Mouse (Mus musculus): ENCODE data around the gene Cnpy2.
"Not testable (repeated sequence)": the region's sequence is repeated elsewhere in the genome, so short reads cannot be mapped to it uniquely, and the experiment has no call there.

Cnpy2 gene

GRCm38 (mm10) chr10:128322141-128323108 lies at the start of gene Cnpy2:
TSS of gene Cnpy2 (plus strand) at chr10:128322459.
- in situ Hi-C loops (cut with MboI, MseI): no loop called here

GRCm38 (mm10) chr10:128272819-128273439 lies 49.3 kb upstream of the Cnpy2 start:
- in situ Hi-C loops (cut with MboI, MseI): not testable (repeated sequence)

GRCm38 (mm10) chr10:128275374-128275773 lies 46.9 kb upstream of the Cnpy2 start:
- in situ Hi-C loops (cut with MboI, MseI): loop anchor here (5.0 kb wide), 1 partner anchor 77 kb away; no protein-coding TSS in a partner anchor

- in situ Hi-C loops (cut with MboI, MseI): loop anchor here (5.0 kb wide), 1 partner anchor 74 kb away; no protein-coding TSS in a partner anchor
Observed at GRCm38 (mm10) chr10:128278158-128278557, 44.1 kb upstream of the Cnpy2 start.

- in situ Hi-C loops (cut with MboI, MseI): no loop called here
Observed at GRCm38 (mm10) chr10:128280943-128281342, 41.3 kb upstream of the Cnpy2 start.

- in situ Hi-C loops (cut with MboI, MseI): no loop called here
Observed at GRCm38 (mm10) chr10:128281682-128282081, 40.6 kb upstream of the Cnpy2 start.

GRCm38 (mm10) chr10:128282886-128283450 lies 39.3 kb upstream of the Cnpy2 start:
- in situ Hi-C loops (cut with MboI, MseI): no loop called here

GRCm38 (mm10) chr10:128283604-128284579 lies 38.4 kb upstream of the Cnpy2 start:
- in situ Hi-C loops (cut with MboI, MseI): no loop called here

GRCm38 (mm10) chr10:128290594-128290993 lies 31.7 kb upstream of the Cnpy2 start:
- in situ Hi-C loops (cut with MboI, MseI): not testable (repeated sequence)

GRCm38 (mm10) chr10:128296370-128297090 lies 25.7 kb upstream of the Cnpy2 start:
- in situ Hi-C loops (cut with MboI, MseI): loop anchor here (5.0 kb wide), 1 partner anchor 1024 kb away; no protein-coding TSS in a partner anchor

GRCm38 (mm10) chr10:128297221-128297620 lies 25.0 kb upstream of the Cnpy2 start:
- in situ Hi-C loops (cut with MboI, MseI): loop anchor here (5.0 kb wide), 1 partner anchor 1025 kb away; no protein-coding TSS in a partner anchor

GRCm38 (mm10) chr10:128297622-128298021 lies 24.6 kb upstream of the Cnpy2 start:
- in situ Hi-C loops (cut with MboI, MseI): loop anchor here (5.0 kb wide), 1 partner anchor 1025 kb away; no protein-coding TSS in a partner anchor

- in situ Hi-C loops (cut with MboI, MseI): loop anchor here (5.0 kb wide), 1 partner anchor 1026 kb away; no protein-coding TSS in a partner anchor
Observed at GRCm38 (mm10) chr10:128298243-128298642, 24.0 kb upstream of the Cnpy2 start.

- in situ Hi-C loops (cut with MboI, MseI): loop anchor here (5.0 kb wide), 1 partner anchor 1026 kb away; no protein-coding TSS in a partner anchor
Observed at GRCm38 (mm10) chr10:128298702-128299171, 23.5 kb upstream of the Cnpy2 start, which contains the start of gene Il23a. TSS of gene Il23a (minus strand) at chr10:128298752.

- in situ Hi-C loops (cut with MboI, MseI): no loop called here
Observed at GRCm38 (mm10) chr10:128302357-128302756, 19.9 kb upstream of the Cnpy2 start.

- in situ Hi-C loops (cut with MboI, MseI): no loop called here
Observed at GRCm38 (mm10) chr10:128302785-128303125, 19.5 kb upstream of the Cnpy2 start.

- in situ Hi-C loops (cut with MboI, MseI): no loop called here
Observed at GRCm38 (mm10) chr10:128303126-128304021, 18.9 kb upstream of the Cnpy2 start, which contains the start of gene Pan2. TSS of gene Pan2 (plus strand) at chr10:128303335.

- in situ Hi-C loops (cut with MboI, MseI): no loop called here
Observed at GRCm38 (mm10) chr10:128309654-128310053, 12.6 kb upstream of the Cnpy2 start.

- in situ Hi-C loops (cut with MboI, MseI): no loop called here
Observed at GRCm38 (mm10) chr10:128310177-128310576, 12.1 kb upstream of the Cnpy2 start.

Data from regulatory T cell (primary cell).